Mouse (Mus musculus) CH12.LX (cell line): ENCODE measurements around the gene Zdhhc23.

ENCODE experiments used
- CTCF ChIP-seq, 2 experiments: IDR thresholded peaks in 1 of 2; conservative IDR thresholded peaks in 1 of 2; 2 replicates each; pipeline ENCODE4 v1.5.1; 2011 to 2012; ENCODE audit warnings: low read depth in 2 of 2, low read length in 2 of 2, improper control_type of control experiment in 1 of 2, inconsistent platforms in 1 of 2, mild to moderate bottlenecking in 1 of 2, moderate library complexity in 1 of 2
- ELF1 ChIP-seq: IDR thresholded peaks from 2 replicates; pipeline ENCODE4 v1.6.1; 2014; ENCODE audit warnings: low read depth, mild to moderate bottlenecking, inconsistent platforms, low read length, improper control_type of control experiment
- EP300 ChIP-seq: IDR thresholded peaks from 2 replicates; pipeline ENCODE4 v1.6.1; 2011; ENCODE audit warnings: low read length, improper control_type of control experiment
- GABPA ChIP-seq: IDR thresholded peaks from 2 replicates; pipeline ENCODE4 v1.6.1; 2012; ENCODE audit warnings: low read depth, low read length, improper control_type of control experiment, inconsistent platforms; ENCODE audit not compliant: insufficient replicate concordance
- MAFK ChIP-seq: IDR thresholded peaks from 2 replicates; pipeline ENCODE4 v1.6.1; 2011; ENCODE audit warnings: low read length, improper control_type of control experiment; ENCODE audit not compliant: insufficient replicate concordance
- MAZ ChIP-seq: IDR thresholded peaks from 2 replicates; pipeline ENCODE4 v1.6.1; 2012; ENCODE audit warnings: low read depth, mild to moderate bottlenecking, inconsistent platforms, low read length, improper control_type of control experiment, moderate library complexity
- MXI1 ChIP-seq: IDR thresholded peaks from 2 replicates; pipeline ENCODE4 v1.6.1; 2011; ENCODE audit warnings: mild to moderate bottlenecking, low read depth, low read length, improper control_type of control experiment
- POLR2A ChIP-seq: IDR thresholded peaks from 2 replicates; pipeline ENCODE4 v1.6.1; 2011; ENCODE audit warnings: low read depth, mild to moderate bottlenecking, improper control_type of control experiment, low read length
- TBP ChIP-seq: conservative IDR thresholded peaks from 2 replicates; pipeline ENCODE4 v1.6.1; 2011; ENCODE audit warnings: low read depth, low read length, improper control_type of control experiment
- USF1 ChIP-seq: IDR thresholded peaks from 2 replicates; pipeline ENCODE4 v1.6.1; 2014; ENCODE audit warnings: low read depth, mild to moderate bottlenecking, inconsistent platforms, low read length, improper control_type of control experiment
- ZNF384 ChIP-seq: IDR thresholded peaks from 2 replicates; pipeline ENCODE4 v1.6.1; 2012; ENCODE audit warnings: low read depth, low read length, improper control_type of control experiment, inconsistent platforms

DNA sequence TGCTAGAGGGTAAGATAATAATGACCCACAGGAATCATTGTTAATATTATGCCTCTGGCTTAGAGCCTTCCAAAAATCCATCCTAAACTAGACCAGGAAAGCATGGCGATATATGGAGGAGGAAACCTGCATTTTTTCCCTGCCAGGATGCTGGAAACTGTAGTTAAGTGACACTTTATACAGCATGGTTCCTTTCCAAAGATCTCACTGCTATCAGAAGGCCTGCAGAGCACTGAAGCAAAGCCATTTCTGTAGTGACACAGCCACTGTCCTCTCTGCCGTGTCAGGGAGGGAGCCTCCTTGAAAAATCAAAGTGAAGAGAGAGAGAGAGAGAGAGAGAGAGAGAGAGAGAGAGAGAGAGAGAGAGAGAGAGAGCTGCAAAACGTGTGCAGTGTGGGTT lies 57.0 kb downstream of the Zdhhc23 start:
- TF ChIP-seq MXI1 (no peak), POLR2A (no peak), EP300 (no peak), TBP (no peak), ELF1 (no peak), GABPA (no peak), MAZ (no peak), USF1 (no peak), MAFK (no peak), ZNF384 (no peak), CTCF (conservative IDR thresholded peaks at IDR 0.05 in 1 of 2, IDR thresholded peaks at IDR 0.05 in 1 of 2; ENCODE audit: low read depth in 2 of 2, low read length in 2 of 2) (no peak)
